Mouse (Mus musculus): ENCODE measurements around the gene Olfr273. TPM values are rescaled to one million over a fixed set of nuclear protein-coding genes. Genes with fewer than 3 reads are reported as not detected.
A peak's percentile ranks its signal among the peaks of the same experiment; 100 is the strongest.
"Not testable (repeated sequence)": the region's sequence is repeated elsewhere in the genome, so short reads cannot be mapped to it uniquely, and the experiment has no call there.

Olfr273 gene
- total RNA-seq (2015) (not detected in 2 replicates), total RNA-seq (2017) (not detected in 2 replicates)

DNA sequence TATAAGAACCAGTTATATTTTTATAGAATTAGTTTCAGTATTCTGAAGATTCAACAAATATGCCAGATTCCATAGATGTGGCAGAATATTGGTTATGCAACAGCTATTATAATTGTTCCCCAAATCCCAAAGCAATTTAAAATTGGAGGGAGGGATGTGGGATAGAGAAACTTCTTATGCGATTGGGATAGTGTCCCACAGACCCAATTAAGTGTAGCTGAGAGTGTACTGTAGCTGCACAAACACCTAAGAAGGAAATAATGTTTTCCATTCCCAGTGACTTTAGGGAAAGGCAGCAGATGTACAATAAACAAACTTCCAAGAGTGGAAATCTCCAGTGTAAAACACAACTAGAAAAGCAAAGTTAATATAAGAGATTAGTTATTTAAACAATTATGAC is at the start of gene Olfr273:
Olfr273 (minus strand) TSS at position 101 of the 400 bp plus-strand sequence.
- no peak for ATAC-seq (replicated peaks; ENCODE audit: poor library complexity)

DNA sequence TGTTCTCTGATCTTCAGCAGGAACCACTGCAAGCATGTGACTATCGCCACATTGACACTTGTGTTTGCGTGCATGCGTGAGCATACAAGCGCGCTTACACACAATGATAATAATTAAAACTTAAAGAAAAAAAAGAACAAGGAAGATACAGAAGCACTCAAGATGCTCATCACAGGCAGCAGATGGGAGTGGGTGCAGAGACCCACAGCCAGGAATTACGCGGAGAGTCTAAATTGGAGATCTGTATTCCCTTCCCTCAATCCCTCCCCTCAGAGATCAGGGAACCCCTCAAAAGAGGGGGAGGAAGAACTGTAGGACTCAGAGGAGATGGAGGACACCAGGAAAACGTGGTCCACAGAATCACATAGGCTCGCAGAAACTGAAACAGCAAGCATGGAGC is 5.1 kb upstream of the Olfr273 start:
- ATAC-seq (replicated peaks; ENCODE audit: poor library complexity) = no peak

DNA sequence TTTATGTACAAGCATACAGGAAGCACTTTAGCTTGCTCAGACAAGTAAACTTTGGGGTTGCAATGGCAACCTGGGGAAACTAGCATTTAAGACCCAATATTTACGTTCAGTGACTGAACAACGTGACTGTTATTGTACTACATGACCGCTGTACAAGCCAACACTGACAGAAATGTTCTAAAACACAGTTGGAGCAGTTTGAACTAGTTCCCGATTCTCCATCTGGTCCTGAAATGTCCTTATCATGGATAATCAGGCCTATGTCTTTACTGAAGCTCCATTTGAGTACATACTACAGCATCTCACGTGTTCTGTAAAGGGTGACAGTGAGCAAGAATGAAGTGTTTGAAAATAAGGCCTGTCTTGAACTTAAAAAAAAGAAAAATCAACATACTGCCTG is 9.4 kb downstream of the Olfr273 start:
- no peak for ATAC-seq (replicated peaks; ENCODE audit: poor library complexity)

DNA sequence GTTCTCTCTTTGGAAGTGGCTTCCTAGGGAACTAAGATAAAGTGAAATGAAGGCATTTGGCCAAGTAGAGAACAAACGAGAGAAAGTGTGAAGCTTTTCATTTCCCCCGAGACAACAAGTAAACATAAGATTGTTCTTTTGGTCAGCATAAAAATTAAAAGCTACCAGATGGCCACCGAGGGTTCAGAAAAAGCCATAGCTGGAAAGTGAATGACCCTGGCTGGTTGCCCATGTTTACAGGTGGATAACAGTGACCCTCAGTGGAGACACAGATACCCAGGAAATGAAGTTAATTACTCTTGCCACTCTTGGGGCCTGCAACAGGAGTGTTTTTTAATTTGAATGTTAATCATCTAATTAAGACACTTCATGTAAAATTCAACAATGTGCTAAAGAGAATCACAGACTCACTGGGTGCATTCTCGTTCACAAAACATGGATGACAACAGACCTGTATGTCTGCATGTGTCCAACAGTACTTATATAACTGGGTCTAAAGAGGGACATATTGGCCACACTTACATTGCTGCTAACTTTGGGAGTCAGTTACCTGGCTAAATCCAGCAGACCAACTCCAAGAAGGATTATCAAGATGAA is 9.9 kb downstream of the Olfr273 start:
- no peak for ATAC-seq (replicated peaks; ENCODE audit: poor library complexity)

DNA sequence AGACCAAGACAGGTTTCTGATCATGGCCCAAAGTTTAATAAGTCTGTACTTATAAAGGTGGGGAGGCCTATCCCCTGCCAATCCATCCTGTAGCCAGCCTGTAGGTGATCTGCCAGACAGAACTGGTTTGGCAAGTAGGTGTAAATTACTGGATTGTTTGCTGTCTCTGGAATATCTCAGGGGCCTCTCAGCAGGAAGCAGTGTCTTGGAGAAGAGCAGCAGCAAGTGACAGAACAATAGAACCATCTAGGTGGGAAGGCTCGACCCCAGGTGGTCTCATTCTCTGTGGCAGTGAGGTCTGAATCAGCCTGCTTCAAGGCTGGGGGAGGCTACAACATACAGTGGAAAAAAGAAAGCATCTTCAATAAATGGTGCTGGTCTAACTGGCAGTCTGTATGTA is 13.6 kb downstream of the Olfr273 start:
- not testable (repeated sequence) for ATAC-seq (replicated peaks; ENCODE audit: poor library complexity)

DNA sequence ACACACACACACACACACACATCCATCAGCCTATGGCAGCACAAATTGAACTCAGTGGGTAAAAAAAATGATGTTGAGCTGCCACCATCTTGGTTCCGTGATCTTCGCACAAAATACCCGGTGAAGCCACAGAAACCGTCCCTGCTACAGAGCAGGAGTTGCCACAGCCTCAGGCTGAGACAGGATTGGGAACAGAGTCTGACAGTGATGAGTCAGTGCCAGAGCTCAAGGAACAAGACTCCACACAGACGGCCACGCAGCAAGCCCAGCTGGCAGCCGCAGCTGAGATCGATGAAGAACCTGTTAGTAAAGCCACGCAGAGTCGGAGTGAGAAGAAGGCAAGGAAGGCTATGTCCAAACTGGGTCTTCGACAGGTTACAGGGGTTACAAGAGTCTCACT is 37.7 kb downstream of the Olfr273 start:
- ATAC-seq (replicated peaks; ENCODE audit: poor library complexity) = no peak

DNA sequence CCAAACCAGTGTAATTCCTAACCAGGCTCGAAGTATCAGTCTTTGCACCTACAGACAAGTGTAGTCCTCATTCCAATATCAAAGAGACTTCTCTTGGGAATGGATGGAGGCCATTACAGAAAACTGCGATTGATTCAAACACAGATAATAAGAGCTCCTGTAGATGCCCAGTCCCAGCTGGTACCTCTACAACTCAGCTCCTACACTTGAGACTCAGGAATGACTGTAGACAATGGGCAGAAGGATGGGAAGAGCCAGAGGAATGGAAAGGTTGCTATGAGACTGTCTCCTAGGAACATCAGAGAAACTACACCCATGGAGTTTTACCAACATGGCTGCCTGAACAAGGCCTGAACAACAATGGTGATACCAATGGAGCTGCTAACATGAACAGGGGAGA is 44.7 kb downstream of the Olfr273 start, which contains the start of gene Olfr275:
Olfr275 (plus strand) TSS at position 301 of the 400 bp plus-strand sequence.
- no peak for ATAC-seq (replicated peaks; ENCODE audit: poor library complexity)

DNA sequence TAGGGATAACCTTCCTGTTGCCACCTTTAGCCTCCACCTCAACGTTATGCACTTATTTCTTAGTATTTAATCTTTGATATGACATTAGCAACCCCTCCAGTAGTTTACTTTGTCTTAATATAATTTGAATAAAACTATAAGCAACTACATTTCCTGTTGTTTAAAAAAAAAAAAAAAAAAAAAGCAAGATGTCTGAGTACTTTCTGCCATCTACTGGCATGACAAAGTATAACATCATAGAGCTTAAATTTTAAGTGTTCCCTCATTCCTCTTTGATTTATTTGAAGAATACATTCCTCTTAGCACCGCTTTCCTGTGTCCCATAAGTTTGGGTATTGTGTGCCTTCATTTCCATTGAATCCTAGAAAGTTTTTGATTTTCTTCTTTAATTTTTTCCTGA is 47.2 kb downstream of the Olfr273 start:
- ATAC-seq (replicated peaks; ENCODE audit: poor library complexity) = 0 out of 2 replicates have a peak, but pooled peaks have one; percentile 44

Other genes with a start within 250 kb of the Olfr273 start
- gene Olfr275, start 44.6 kb downstream of the Olfr273 start, total RNA-seq (2015) = not detected in 2 replicates
- gene Olfr275, start 44.6 kb downstream of the Olfr273 start, total RNA-seq (2017) = not detected in 2 replicates
- gene Olfr272, start 59.9 kb upstream of the Olfr273 start, total RNA-seq (2015) = 1.0 TPM in 1 of 2 replicates, not detected in the other
- gene Olfr272, start 59.9 kb upstream of the Olfr273 start, total RNA-seq (2017) = 0.64 TPM in 1 of 2 replicates, not detected in the other
- not detected in 2 replicates for gene Olfr270, start 105.3 kb upstream of the Olfr273 start, total RNA-seq (2015)
- gene Olfr270, start 105.3 kb upstream of the Olfr273 start, total RNA-seq (2017) = not detected in 2 replicates
- not detected in 2 replicates for gene Nipsnap3a, start 130.0 kb upstream of the Olfr273 start, total RNA-seq (2015)
- gene Nipsnap3a, start 130.0 kb upstream of the Olfr273 start, total RNA-seq (2017) = not detected in 2 replicates
- gene Nipsnap3b, start 152.6 kb upstream of the Olfr273 start, total RNA-seq (2015) = 79.9 and 89.9 TPM in 2 replicates
- gene Nipsnap3b, start 152.6 kb upstream of the Olfr273 start, total RNA-seq (2017) = 39.2 and 46.1 TPM in 2 replicates

Data from megakaryocyte progenitor cell, adult 5-6 weeks (primary cell).